Mouse (Mus musculus) CH12.LX (cell line): ENCODE measurements around the gene Tmc2.

ENCODE experiments used
- CHD2 ChIP-seq: IDR thresholded peaks from 2 replicates; pipeline ENCODE4 v1.6.1; 2011; ENCODE audit warnings: low read length, improper control_type of control experiment
- CTCF ChIP-seq, 2 experiments: IDR thresholded peaks in 1 of 2; conservative IDR thresholded peaks in 1 of 2; 2 replicates each; pipeline ENCODE4 v1.5.1; 2011 to 2012; ENCODE audit warnings: low read depth in 2 of 2, low read length in 2 of 2, improper control_type of control experiment in 1 of 2, inconsistent platforms in 1 of 2, mild to moderate bottlenecking in 1 of 2, moderate library complexity in 1 of 2
- ETS1 ChIP-seq: conservative IDR thresholded peaks from 2 replicates; pipeline ENCODE4 v1.6.1; 2012; ENCODE audit warnings: low read depth, mild to moderate bottlenecking, inconsistent platforms, low read length, improper control_type of control experiment, moderate library complexity
- JUN ChIP-seq: IDR thresholded peaks from 2 replicates; pipeline ENCODE4 v1.6.1; 2011; ENCODE audit warnings: low read depth, mild to moderate bottlenecking, low read length, improper control_type of control experiment, moderate library complexity; ENCODE audit not compliant: insufficient read depth
- KAT2A ChIP-seq: IDR thresholded peaks from 2 replicates; pipeline ENCODE4 v1.6.1; 2012; ENCODE audit warnings: low read length, improper control_type of control experiment, inconsistent platforms; ENCODE audit not compliant: insufficient replicate concordance
- MAX ChIP-seq: IDR thresholded peaks from 2 replicates; pipeline ENCODE4 v1.6.1; 2011; ENCODE audit warnings: low read length, improper control_type of control experiment
- POLR2A ChIP-seq: IDR thresholded peaks from 2 replicates; pipeline ENCODE4 v1.6.1; 2011; ENCODE audit warnings: low read depth, mild to moderate bottlenecking, improper control_type of control experiment, low read length
- SIN3A ChIP-seq: IDR thresholded peaks from 2 replicates; pipeline ENCODE4 v1.6.1; 2012; ENCODE audit warnings: low read length, improper control_type of control experiment, inconsistent platforms

DNA sequence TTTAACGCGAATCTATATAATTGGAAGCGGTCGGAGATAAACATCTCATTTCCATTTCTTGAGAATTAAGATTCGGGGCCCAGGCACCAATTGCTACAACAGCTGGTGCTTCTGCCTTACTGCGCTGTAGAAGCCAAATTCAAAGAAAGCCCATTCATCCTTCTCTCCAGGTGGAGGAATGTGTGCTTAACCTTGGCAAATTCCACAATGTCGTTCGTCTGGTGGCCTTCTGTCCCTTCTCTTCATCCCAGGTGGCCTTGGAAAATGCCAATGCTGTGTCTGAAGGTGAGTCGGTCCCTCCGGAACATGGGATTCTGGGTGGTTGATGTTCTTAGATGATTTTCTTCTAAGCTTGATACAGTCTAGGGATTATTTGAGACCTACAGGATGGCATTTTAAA is 79.9 kb downstream of the Tmc2 start:
- TF ChIP-seq ETS1 (no peak), CHD2 (no peak), CTCF (conservative IDR thresholded peaks at IDR 0.05 in 1 of 2, IDR thresholded peaks at IDR 0.05 in 1 of 2; ENCODE audit: low read depth in 2 of 2, low read length in 2 of 2) (no peak), JUN (no peak), MAX (no peak), KAT2A (no peak), SIN3A (no peak), POLR2A (no peak)
